Mouse (Mus musculus) heart, postnatal 0 days (tissue): ENCODE data around the gene Filip1l.

Source experiments
- CTCF ChIP-seq: IDR thresholded peaks from 2 replicates; pipeline ENCODE4 v1.5.1; 2016; ENCODE audit warnings: antibody characterized with exemption, control low read depth, low read depth
- EP300 ChIP-seq: IDR thresholded peaks from 2 replicates; pipeline ENCODE4 v1.6.1; 2016; ENCODE audit warnings: antibody characterized with exemption, low read depth

DNA sequence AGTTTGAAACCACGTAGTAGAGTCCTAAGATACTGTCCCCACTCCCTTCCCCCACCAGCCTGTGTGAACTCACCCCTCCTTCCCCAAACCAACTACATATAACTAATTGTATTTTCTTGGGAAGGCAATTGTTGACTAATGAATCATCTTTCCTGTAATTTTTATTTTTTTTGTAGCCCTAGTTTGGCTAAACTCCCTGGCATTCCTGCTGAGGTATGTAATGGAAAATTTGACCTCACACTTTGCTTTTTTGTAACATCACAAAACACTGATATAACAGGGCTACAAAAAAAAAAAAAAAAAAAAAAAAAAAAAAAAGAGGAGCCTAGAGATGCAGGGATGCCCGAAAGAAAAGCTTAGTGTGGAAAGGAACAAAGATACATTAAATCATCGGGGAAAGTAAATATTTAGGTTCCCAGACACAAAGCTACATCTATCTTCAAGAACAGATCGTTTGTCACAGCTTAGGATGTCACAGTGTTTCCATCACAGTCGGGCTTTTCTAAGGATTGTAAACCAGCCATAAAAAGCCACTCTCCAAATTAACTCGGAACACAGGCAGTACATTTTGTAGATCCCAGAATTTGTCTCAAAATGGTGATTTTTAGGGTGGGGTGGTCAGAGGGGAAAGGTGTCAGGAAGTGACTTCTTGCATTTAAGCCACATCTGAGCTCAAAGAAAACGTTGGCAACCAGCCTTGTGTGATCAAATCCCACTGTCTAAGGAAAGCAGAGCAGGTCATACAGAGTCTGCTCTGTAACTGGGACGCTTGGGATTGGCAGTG is 68.1 kb downstream of the Filip1l start:
- TF ChIP-seq CTCF (no peak), EP300 (peak; percentile 89)
